Mouse (Mus musculus) ovary, postnatal 10 days (tissue): ENCODE results near the gene Phldb1.
A peak's percentile ranks its signal among the peaks of the same experiment; 100 is the strongest.
"Not testable (repeated sequence)": the region's sequence is repeated elsewhere in the genome, so short reads cannot be mapped to it uniquely, and the experiment has no call there.

ENCODE experiments used
- DNase-seq: peaks from one replicate; pipeline ENCODE4 v3.0.0; 2022; ENCODE audit warnings: low spot score

Gene Phldb1

GRCm38 (mm10) chr9:44653896-44654295 lies 81.1 kb downstream of the Phldb1 start:
- no peak for DNase-seq

DNA sequence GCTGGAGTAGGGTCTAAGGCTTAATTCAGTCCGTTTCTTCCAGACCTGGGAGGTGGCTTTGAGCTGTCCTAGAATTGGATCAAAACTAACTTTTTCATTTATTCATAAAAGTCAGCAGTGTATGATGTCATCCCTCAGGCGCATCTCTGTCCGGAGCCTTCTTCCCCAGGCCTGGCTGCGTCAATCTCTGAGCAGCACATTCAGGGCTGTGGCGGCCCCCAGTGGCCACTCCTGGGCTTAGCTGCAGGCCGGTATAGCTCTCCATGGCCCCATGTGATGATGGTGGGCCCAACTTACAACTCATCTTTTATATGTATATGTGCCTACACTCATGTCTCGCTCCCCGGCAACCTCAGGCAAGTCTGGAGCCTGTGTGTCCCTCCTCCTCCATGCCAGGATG lies 83.0 kb downstream of the Phldb1 start:
- DNase-seq: peak; percentile 31

GRCm38 (mm10) chr9:44648881-44649281 lies 86.1 kb downstream of the Phldb1 start:
- DNase-seq: no peak

DNA sequence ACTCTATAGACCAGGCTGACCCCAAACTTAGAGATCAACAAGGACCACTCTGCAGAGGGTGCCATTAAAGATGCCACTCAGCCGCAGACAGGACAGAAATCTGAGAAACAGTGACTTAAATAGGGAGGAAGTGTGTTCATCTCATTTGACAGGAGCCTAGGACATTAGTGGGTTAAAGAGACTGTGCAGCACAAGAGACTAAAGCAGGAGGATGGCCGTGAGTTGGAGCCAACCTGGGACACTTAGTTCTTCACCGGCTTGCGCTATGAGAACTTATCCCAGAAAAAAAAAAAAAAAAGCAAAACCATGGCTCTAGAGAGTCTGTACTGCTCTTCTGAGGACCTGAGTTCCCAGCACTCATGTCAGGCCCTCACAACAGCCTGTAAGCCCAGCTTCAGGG lies 87.3 kb downstream of the Phldb1 start:
- no peak for DNase-seq

DNA sequence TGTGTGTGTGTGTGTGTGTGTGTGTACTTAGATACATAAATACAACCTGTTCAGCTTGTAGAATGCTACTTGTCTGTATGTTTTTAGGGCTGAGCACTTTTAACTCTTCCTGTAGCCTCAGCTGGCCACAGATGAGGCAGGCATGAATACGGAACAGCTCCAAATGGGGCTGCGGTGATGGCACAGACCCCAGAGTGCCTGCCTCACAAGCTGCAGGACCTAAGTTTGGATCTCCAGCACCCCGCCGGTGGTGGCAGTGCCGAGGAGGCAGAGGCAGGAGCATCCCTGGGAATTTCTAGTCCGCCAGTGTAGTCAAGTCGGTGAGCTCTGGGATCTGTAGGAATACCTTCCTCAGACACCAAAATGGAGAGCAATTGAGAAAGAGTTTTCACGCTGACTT lies 88.0 kb downstream of the Phldb1 start:
- no peak for DNase-seq

- DNase-seq: no peak
Observed at GRCm38 (mm10) chr9:44646366-44646765, 88.6 kb downstream of the Phldb1 start.

- DNase-seq: no peak
Observed at GRCm38 (mm10) chr9:44645924-44646323, 89.1 kb downstream of the Phldb1 start.

GRCm38 (mm10) chr9:44645481-44645880 lies 89.5 kb downstream of the Phldb1 start:
- DNase-seq: no peak

- no peak for DNase-seq
Observed at GRCm38 (mm10) chr9:44644186-44644585, 90.8 kb downstream of the Phldb1 start.

GRCm38 (mm10) chr9:44643103-44643502 lies 91.9 kb downstream of the Phldb1 start:
- DNase-seq: no peak

GRCm38 (mm10) chr9:44641616-44642015 lies 93.4 kb downstream of the Phldb1 start:
- DNase-seq: no peak

- no peak for DNase-seq
Observed at GRCm38 (mm10) chr9:44640646-44641357, 94.2 kb downstream of the Phldb1 start.

GRCm38 (mm10) chr9:44640028-44640427 lies 95.0 kb downstream of the Phldb1 start:
- not testable (repeated sequence) for DNase-seq

DNA sequence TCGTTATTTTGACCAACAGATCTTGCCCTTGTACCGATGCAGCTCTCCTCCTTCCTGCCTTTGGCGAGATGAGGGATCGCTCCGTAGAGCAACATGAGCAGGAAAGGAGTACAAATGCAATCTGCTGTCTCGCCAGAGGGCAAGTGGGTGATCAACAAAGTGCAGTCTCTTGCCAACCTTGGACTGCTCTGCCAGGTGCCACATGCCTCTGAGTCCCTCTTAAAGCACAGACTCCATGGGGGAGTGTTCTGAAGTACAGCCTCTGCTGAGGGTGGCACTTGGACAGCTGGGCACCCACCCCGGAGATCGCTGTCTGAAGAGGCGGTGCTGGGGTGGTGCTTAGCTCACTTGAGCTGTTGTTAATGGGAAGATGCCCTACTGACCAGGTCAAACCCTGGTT lies 96.3 kb downstream of the Phldb1 start:
- DNase-seq: not testable (repeated sequence)

- DNase-seq: no peak
Observed at GRCm38 (mm10) chr9:44637551-44638169, 97.3 kb downstream of the Phldb1 start.
